Mouse (Mus musculus): ENCODE data around the gene Gzmm.

The Gzmm gene

DNA sequence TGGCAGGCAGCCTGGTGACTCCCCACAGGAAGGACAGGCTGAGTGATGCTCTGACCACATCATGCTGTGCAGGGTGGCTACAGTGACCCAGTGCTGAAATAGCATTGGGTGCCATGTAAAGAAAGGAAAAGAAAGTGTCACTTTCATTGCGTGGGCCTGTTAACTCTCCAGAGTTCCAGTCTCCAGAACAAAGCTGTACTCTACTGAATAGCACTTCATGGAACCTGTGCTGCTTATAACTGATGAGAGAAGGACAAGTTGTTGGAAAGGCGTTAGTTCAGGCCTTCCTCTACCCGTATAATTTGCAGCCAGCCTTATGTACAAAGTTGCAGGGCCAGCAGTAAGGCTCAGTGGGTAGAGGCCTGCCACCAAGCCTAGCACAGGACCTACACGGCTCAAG, at the start of gene Gzmm:
TSS of gene Gzmm (plus strand) at position 301 of the 400 bp plus-strand sequence.
- 68% methylated on average over 4 of the region's 4 CpGs for WGBS

DNA sequence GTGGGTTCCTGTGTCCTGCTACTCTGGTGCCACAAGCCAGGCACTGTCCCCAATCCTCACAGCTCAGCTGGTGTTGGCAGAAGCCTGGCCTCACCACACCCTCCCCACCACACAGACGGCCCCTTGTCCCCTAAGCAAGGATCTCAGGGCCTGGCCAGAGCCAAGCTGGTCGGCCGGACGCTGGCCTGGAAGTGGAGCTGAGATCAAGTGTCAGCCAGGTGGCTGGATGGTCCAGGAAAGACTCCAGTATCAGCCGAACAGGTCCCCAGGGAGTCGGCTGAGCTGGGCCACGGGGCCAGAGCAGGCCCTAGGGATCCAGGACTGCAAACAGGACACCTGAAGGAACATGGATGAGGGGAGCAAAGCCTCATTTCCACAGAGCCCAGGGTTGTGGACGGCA, 43.1 kb upstream of the Gzmm start, which contains the start of gene Odf3l2:
TSS of gene Odf3l2 (minus strand) at position 28 of the 400 bp plus-strand sequence.
- WGBS: 68% methylated on average over 8 of the region's 8 CpGs

DNA sequence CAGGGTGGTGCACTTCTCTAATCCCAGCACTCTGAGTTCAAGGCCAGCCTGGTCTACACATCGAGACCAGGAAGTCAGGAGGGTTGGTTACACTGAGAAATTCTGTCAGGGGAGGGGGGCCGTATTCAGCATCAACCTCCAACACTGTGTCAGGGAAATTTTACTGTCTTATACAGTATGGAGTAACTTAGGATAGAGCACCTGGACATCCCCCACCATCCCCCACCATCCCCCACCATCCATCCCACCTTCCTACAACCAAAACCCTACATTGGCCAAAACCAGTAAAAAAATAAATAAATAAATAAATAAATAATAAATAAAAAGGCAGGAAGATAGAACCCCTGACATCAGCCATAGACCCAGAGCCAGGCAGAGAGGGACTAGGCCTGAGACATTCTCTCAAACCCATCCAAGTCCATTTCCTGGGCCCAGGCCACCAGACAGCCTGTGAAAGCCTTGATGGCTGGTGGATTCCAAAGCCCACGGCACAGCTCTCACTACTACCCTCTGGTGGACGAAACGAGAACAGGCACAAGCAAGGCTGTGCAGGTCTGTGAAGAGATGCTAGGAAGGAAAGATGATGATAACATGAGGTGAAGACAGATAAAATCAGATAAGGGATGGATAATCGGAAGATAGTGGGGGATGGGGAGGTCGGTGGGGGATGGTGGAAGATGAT, 39.6 kb upstream of the Gzmm start:
- WGBS: 29% methylated on average over 7 of the region's 7 CpGs

- 75% methylated on average over 7 of the region's 7 CpGs for WGBS
These were observed 36.0 kb upstream of the Gzmm start for GRCm38 (mm10) chr10:79652789-79653188.

- 25% methylated on average over 1 of the region's 1 CpGs for WGBS
These were observed 33.8 kb upstream of the Gzmm start for GRCm38 (mm10) chr10:79654946-79655395.

GRCm38 (mm10) chr10:79658829-79659228, 30.0 kb upstream of the Gzmm start:
- 42% methylated on average over 4 of the region's 4 CpGs for WGBS

DNA sequence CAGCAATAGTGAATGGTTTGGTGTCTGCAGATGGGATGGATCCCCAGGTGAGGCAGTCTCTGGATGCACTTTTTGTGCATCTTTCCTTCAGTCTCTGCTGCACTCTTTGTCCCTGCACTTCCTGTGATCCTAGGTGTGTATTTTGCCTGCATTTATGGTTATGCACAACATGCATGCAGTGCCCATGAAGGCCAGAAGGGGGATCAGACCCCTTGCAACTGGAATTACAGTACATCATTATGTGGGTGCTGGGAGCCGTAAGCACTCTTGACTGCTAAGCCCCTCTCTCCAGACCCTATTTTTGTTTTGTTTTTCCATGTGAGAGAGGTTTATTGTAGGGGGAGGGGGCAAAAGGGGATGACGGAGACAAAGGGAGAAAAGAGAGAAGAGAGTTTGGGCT, 28.5 kb upstream of the Gzmm start:
- WGBS: 83% methylated on average over 2 of the region's 2 CpGs

DNA sequence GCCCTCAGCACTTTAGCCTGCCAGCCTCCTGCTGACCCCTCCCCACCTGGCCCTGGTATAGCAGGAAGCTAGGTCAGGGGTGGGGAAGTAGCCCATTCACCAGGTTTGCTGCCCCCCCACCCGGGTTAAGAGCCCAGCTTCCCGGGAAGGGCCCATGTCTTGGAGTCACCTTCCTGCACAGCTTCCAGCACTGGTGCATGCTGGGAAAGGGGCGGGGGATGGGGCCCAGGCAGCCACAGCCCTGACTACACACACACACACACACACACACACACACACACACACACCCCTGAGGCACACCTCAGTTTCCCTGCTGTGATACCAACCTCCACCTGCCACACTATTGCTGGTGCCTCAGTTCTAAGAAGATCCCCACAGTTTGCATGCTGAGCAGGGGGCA, 27.0 kb upstream of the Gzmm start:
- WGBS: 60% methylated on average over 3 of the region's 3 CpGs

DNA sequence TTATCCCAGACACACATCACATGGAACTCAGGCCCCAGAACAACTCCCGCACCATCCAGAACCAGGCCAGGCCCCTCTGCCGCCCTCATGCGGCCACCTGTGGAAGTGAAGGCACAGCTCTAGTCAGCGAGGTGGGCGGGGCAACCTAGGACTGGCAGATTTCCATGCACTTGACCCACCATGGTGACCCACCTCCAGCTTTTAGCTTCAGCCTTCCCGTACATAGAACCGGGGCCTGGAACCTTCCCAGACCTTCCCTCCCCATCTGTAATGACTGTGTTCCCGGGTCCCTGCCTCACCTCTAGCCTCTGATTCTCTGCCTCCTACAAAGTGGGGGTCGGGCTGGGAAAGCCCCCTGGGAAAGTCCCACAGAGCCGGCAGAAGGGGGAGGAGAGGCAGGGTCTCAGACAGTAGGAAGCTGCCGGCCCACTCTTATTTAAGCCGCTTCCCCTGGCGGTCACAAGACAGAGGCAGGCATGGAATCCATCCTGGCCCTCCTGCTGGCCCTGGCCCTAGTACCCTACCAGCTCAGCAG, 24.6 kb upstream of the Gzmm start, which contains the start of gene Madcam1:
TSS of gene Madcam1 (plus strand) at position 429 of the 535 bp plus-strand sequence.
- WGBS: 16% methylated on average over 13 of the region's 13 CpGs

- 82% methylated on average over 8 of the region's 8 CpGs for WGBS
These were observed 23.8 kb upstream of the Gzmm start for GRCm38 (mm10) chr10:79665051-79665450.

- WGBS: 79% methylated on average over 9 of the region's 9 CpGs
These were observed 22.3 kb upstream of the Gzmm start for GRCm38 (mm10) chr10:79666493-79666892.

DNA sequence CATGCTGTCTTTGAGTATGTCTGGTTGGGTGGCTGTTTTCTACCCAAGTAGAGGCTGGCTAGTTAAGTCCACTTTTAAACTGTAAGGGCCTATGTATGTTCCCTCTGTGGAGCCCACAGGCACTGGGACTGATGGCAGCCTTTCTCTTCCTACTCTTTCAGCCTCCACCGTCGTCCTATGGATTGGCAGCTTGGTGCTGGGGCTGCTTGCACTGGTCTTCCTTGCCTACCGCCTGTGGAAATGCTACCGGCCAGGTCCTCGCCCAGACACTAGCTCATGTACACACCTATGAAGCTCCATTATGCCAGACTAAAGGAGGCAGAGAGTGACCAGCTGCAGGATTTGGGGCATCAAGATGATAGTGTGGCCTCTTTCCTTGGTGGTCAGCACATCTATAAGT, 20.7 kb upstream of the Gzmm start:
- WGBS: 63% methylated on average over 5 of the region's 5 CpGs

- WGBS: under 1% methylated on average over 45 of the region's 45 CpGs
These were observed 19.8 kb upstream of the Gzmm start, which contains the start of gene Tpgs1 for GRCm38 (mm10) chr10:79668771-79669575. TSS of gene Tpgs1 (plus strand) at chr10:79669369.

DNA sequence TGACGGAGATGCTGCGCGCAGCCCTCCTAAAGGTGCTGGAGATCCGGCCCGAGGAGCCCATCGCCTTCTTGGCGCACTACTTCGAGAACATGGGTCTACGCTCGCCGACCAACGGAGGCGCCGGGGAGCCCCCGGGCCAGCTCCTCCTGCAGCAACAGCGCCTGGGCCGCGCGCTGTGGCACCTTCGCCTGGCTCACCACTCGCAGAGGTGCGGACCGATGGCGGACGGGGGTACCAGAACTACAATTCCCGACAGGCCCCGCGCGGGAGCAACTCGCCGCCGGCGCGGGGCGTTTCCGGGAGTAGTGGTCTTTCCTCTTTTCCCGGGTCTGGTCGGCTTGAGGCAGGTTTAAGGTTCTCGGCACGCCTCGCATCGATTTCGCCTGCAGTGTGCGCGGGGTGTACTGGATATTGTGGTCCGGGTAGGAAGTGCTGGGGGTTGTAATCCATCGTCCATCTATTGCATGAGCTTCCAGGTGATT, 19.2 kb upstream of the Gzmm start:
- WGBS: under 1% methylated on average over 47 of the region's 47 CpGs

GRCm38 (mm10) chr10:79670071-79670888, 18.5 kb upstream of the Gzmm start:
- 31% methylated on average over 15 of the region's 15 CpGs for WGBS

- WGBS: 76% methylated on average over 6 of the region's 6 CpGs
These were observed 17.3 kb upstream of the Gzmm start for GRCm38 (mm10) chr10:79671396-79672087.

DNA sequence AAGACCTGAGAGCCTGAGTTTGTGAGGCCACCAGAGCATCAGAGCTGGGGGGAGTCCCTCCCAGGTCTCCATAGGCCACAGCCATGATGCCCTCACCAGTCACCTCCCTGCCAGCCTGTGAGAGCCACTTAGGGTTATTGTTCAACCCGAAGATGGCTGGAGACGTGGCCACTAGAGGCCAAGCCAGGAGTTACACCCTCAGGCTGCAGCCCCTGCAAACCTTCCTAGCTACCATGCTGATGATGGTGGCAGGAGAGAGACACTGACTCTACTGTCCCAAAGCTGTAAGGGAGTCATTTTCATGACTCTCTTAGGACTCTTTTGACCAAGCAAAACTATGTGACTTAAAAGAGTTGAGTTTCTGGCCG, 16.7 kb upstream of the Gzmm start:
- 64% methylated on average over 3 of the region's 3 CpGs for WGBS

DNA sequence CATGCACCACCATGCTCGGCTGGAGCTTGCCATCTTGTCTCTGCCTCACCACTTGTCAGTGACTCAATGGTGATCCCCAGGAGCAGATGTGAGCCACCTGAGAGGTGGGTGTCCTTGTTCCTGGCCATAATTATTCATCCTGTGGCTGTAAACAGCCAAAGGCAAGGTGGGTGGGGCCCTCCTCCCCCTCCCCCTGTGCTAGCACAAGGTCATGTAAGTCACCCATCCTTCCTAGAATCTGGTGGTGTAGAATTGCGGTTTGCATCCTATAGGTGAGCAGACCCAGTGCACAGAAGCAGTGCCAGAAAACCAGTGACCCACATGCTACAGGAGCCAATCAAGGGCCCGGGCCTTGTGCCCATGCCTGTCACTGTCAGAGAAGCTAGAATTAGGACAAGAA, 15.8 kb upstream of the Gzmm start:
- whole genome bisulfite sequencing: 87% methylated on average over 3 of the region's 3 CpGs

DNA sequence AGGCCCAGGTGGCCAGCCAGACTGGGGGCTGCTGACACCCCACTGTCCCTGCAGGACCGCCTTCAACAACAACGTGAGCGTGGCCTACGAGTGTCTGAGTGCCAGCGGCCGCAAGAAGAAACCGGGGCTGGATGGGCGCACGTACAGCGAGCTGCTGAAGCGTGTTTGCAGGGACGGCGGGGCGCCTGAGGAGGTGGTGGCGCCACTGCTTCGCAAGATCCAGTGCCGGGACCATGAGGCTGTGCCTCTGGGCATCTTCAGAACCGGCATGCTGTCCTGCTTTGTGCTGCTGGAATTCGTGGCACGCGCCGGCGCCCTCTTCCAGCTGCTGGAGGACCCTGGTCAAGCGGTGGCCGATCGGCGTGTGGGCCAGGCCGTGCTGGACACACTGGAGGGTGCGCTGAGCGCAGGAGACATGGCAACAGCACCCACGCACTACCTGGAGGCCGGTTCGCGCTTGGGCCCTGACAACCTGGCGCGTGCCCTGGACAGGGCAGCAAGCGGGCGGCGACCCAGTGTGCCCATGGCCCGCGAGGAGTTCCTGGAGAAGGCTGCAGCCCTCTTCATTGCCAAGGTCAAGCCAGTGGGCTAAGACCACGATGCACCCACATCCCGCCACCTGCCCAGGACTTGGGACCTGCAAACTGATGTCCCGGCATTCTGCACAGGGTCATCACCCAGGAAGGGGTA, 13.3 kb upstream of the Gzmm start:
- 70% methylated on average over 44 of the region's 44 CpGs for WGBS
